Mouse (Mus musculus): ENCODE measurements around the gene Macf1. TPM values are rescaled to one million over a fixed set of nuclear protein-coding genes. Genes with fewer than 3 reads are reported as not detected.
A peak's percentile ranks its signal among the peaks of the same experiment; 100 is the strongest.

Gene Macf1
- polyA plus RNA-seq, 1 experiment from 2014 or later: 71.0 TPM

DNA sequence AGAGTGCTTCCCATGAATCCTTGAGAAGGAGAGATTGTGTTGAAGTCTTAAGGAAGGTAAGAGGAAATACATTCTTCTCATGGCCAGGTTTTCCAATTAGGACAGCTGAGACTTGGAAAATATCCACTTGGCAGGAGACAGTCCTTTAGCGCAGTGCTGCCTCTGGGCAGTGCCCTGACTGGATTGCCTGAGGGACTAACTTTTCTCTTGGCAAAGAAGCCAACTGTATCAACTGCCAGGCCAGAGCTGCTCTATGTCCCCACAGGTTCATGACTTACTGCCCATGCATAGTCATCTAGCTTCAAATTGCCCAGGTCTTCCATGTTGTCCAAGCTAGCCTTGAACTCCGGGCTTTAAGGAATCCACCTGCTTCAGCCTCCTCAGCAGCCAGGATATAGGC is 260.1 kb downstream of the Macf1 start:
- 93% methylated on average over 2 of the region's 2 CpGs for WGBS
- Histone ChIP-seq H3K9me3 (ENCODE audit: control insufficient read depth, low read length) (no peaks in the 10 kb centered on the region), H3K36me3 (ENCODE audit: control insufficient read depth, insufficient read depth, low read length) (no peaks in the 10 kb centered on the region), H3K4me2 (ENCODE audit: low read depth, severe bottlenecking) (no peak overlapping the region), H3K27ac (replicated peaks; ENCODE audit: low read depth, low read length) (no peak overlapping the region), H3K9ac (ENCODE audit: low read length) (no peak overlapping the region), H3K27me3 (ENCODE audit: control insufficient read depth, insufficient read depth, low read length) (no peaks in the 10 kb centered on the region), H3K4me3 (ENCODE audit: low read depth, low read length) (no peak overlapping the region), H3K4me1 (ENCODE audit: control insufficient read depth, insufficient read depth, low read length) (no peaks in the 10 kb centered on the region)
- DNase-seq (ENCODE audit: low spot score) (no peak), ATAC-seq (ENCODE audit: insufficient number of reproducible peaks, low FRiP score, low TSS enrichment, low read depth) (no peak)

DNA sequence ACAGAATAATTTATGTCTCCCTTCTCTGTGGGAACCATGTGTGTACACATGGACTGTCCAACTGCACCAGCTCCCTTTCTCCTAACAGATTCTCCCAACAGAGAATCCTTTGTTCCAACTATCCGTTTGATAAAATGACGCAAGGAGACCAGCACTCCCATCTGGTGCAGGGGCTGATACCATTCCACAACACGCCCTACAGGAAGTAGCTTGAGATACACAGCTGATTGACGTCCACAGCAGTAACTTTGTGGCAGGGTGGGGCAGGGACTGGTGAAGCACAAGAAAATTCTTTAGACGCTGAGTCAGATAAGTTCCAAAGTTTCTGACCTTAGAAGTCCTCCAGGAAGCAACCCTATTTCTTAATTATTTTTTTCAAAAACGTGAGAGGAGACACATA is 261.3 kb downstream of the Macf1 start:
- Histone ChIP-seq H3K9ac (ENCODE audit: low read length) (no peak overlapping the region), H3K4me3 (ENCODE audit: low read depth, low read length) (no peak overlapping the region), H3K27me3 (ENCODE audit: control insufficient read depth, insufficient read depth, low read length) (no peaks in the 10 kb centered on the region), H3K4me1 (ENCODE audit: control insufficient read depth, insufficient read depth, low read length) (no peaks in the 10 kb centered on the region), H3K9me3 (ENCODE audit: control insufficient read depth, low read length) (no peaks in the 10 kb centered on the region), H3K4me2 (ENCODE audit: low read depth, severe bottlenecking) (no peak overlapping the region), H3K27ac (replicated peaks; ENCODE audit: low read depth, low read length) (no peak overlapping the region), H3K36me3 (ENCODE audit: control insufficient read depth, insufficient read depth, low read length) (no peaks in the 10 kb centered on the region)
- ATAC-seq (ENCODE audit: insufficient number of reproducible peaks, low FRiP score, low TSS enrichment, low read depth) (no peak), DNase-seq (ENCODE audit: low spot score) (no peak)
- WGBS: 76% methylated on average over 6 of the region's 6 CpGs

DNA sequence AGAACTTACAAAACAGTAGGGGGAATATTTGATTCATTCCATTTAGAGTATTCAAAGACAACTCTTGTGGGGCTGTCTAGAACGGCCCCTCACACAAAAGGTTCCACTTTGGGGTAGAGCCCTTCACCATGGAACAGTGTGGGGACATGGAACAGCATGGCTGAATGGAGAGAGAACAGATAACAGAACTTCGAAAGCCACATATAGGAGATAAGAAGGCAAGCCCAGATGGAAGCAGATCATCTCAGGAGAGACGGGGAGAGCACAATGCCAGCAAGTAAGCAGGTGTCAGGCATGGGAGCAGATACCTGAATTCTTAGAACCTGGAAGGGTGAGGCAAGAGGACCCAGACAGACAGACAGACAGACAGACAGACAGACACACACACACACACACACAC is 266.1 kb downstream of the Macf1 start:
- 88% methylated on average over 3 of the region's 3 CpGs for WGBS
- no peak overlapping the region for H3K27ac ChIP-seq (replicated peaks; ENCODE audit: low read depth, low read length)
- no peak overlapping the region for H3K4me2 ChIP-seq (ENCODE audit: low read depth, severe bottlenecking)
- no peaks in the 10 kb centered on the region for H3K27me3 ChIP-seq (ENCODE audit: control insufficient read depth, insufficient read depth, low read length)
- no peak for ATAC-seq (ENCODE audit: insufficient number of reproducible peaks, low FRiP score, low TSS enrichment, low read depth)
- no peaks in the 10 kb centered on the region for H3K9me3 ChIP-seq (ENCODE audit: control insufficient read depth, low read length)
- H3K9ac ChIP-seq (ENCODE audit: low read length): no peak overlapping the region
- H3K36me3 ChIP-seq (ENCODE audit: control insufficient read depth, insufficient read depth, low read length): no peaks in the 10 kb centered on the region
- no peaks in the 10 kb centered on the region for H3K4me1 ChIP-seq (ENCODE audit: control insufficient read depth, insufficient read depth, low read length)
- H3K4me3 ChIP-seq (ENCODE audit: low read depth, low read length): no peak overlapping the region
- DNase-seq (ENCODE audit: low spot score): no peak

DNA sequence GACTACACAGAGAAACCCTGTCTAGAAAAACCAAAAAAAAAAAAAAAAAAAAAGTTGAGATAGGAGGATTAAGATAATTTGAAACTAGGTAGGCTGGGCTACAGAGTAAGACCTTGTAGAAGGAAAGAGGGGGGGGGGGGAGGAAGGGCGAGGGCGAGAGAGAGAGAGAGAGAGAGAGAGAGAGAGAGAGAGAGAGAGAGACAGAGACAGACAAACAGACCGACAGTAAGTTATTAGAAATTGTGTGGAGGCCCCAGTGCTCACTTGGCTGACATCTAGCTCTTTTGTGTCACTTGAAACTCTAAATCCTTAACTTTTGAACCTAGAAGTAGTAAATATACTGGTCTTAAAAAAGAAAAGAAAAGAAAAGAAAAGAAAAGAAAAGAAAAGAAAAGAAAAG is 266.7 kb downstream of the Macf1 start:
- no peak overlapping the region for H3K9ac ChIP-seq (ENCODE audit: low read length)
- no peak overlapping the region for H3K27ac ChIP-seq (replicated peaks; ENCODE audit: low read depth, low read length)
- no peak overlapping the region for H3K4me2 ChIP-seq (ENCODE audit: low read depth, severe bottlenecking)
- DNase-seq (ENCODE audit: low spot score): no peak
- WGBS: 90% methylated on average over 2 of the region's 3 CpGs
- no peaks in the 10 kb centered on the region for H3K36me3 ChIP-seq (ENCODE audit: control insufficient read depth, insufficient read depth, low read length)
- no peak overlapping the region for H3K4me3 ChIP-seq (ENCODE audit: low read depth, low read length)
- no peaks in the 10 kb centered on the region for H3K27me3 ChIP-seq (ENCODE audit: control insufficient read depth, insufficient read depth, low read length)
- H3K4me1 ChIP-seq (ENCODE audit: control insufficient read depth, insufficient read depth, low read length): peaks cover 5% of the 10 kb centered on the region; the same call in 1 of the 2 replicates
- ATAC-seq (ENCODE audit: insufficient number of reproducible peaks, low FRiP score, low TSS enrichment, low read depth): no peak
- no peaks in the 10 kb centered on the region for H3K9me3 ChIP-seq (ENCODE audit: control insufficient read depth, low read length)

DNA sequence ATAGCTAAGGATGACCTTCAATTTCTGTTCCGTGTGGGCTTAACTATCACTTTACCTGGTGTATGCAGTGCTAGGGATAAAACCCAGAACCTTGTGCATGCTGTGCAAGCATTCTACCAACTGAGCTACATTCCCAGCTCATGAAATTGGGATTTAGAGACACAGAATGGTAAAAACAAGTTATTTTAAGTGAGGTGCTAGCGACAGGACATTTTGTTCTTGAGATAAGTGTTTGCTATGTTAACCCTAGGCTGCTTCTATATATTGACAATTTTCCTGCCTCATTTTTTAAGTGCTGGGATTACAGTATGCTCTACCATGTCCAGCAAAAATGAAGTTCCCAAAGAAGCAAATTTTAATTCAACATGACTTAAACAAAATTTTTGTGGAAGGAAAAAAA is 267.3 kb downstream of the Macf1 start:
- Histone ChIP-seq H3K27me3 (ENCODE audit: control insufficient read depth, insufficient read depth, low read length) (no peaks in the 10 kb centered on the region), H3K27ac (replicated peaks; ENCODE audit: low read depth, low read length) (no peak overlapping the region), H3K4me2 (ENCODE audit: low read depth, severe bottlenecking) (no peak overlapping the region), H3K9ac (ENCODE audit: low read length) (no peak overlapping the region), H3K9me3 (ENCODE audit: control insufficient read depth, low read length) (no peaks in the 10 kb centered on the region), H3K4me1 (ENCODE audit: control insufficient read depth, insufficient read depth, low read length) (peaks cover 5% of the 10 kb centered on the region; the same call in 1 of the 2 replicates), H3K36me3 (ENCODE audit: control insufficient read depth, insufficient read depth, low read length) (no peaks in the 10 kb centered on the region), H3K4me3 (ENCODE audit: low read depth, low read length) (no peak overlapping the region)
- DNase-seq (ENCODE audit: low spot score) (no peak), ATAC-seq (ENCODE audit: insufficient number of reproducible peaks, low FRiP score, low TSS enrichment, low read depth) (no peak)
- WGBS: 82% methylated on average over 2 of the region's 2 CpGs

DNA sequence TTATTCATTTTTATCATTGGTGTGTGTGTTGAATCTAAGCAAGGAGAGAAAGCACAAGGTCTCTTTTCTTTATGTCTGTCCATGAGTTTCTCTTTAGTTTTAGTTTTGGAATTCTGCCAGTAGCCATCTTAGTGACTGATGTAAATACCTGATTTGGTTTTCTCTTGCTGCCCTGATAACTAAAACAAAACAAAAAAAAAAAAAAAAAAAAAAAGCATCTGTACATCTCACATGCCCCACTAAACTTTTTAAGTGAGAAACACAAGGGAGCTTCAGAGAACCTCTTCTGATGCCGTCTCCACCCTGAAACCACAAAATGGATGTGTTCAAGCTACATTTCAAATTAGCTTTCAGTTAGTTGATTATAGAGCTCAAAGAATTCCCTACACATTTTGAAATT is 268.6 kb downstream of the Macf1 start:
- Histone ChIP-seq H3K4me2 (ENCODE audit: low read depth, severe bottlenecking) (no peak overlapping the region), H3K4me1 (ENCODE audit: control insufficient read depth, insufficient read depth, low read length) (peaks cover 5% of the 10 kb centered on the region; the same call in 1 of the 2 replicates), H3K4me3 (ENCODE audit: low read depth, low read length) (no peak overlapping the region), H3K9ac (ENCODE audit: low read length) (no peak overlapping the region), H3K27ac (replicated peaks; ENCODE audit: low read depth, low read length) (no peak overlapping the region), H3K27me3 (ENCODE audit: control insufficient read depth, insufficient read depth, low read length) (no peaks in the 10 kb centered on the region), H3K36me3 (ENCODE audit: control insufficient read depth, insufficient read depth, low read length) (no peaks in the 10 kb centered on the region), H3K9me3 (ENCODE audit: control insufficient read depth, low read length) (no peaks in the 10 kb centered on the region)
- DNase-seq (ENCODE audit: low spot score) (no peak), ATAC-seq (ENCODE audit: insufficient number of reproducible peaks, low FRiP score, low TSS enrichment, low read depth) (no peak)
- 100% methylated on average over 1 of the region's 1 CpGs for WGBS

DNA sequence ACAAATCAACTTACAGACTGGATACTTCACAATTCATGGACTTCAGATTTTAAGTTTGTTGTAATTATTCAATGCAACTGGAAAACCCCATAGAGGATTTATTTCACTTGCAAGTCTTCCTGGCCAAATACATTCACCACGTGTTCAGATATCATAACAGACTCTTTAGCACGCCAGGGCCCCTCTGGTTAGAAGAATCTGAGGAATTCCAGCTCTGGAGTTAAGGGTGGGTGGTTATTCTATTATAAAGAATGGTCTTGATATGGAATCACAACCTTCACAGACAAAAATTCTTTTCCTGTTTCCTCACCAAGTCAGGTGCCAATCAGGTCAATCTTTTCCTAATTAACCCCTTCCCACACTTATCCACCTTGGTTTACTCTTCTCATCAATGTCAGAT is 270.3 kb downstream of the Macf1 start:
- no peak overlapping the region for H3K9ac ChIP-seq (ENCODE audit: low read length)
- H3K27me3 ChIP-seq (ENCODE audit: control insufficient read depth, insufficient read depth, low read length): no peaks in the 10 kb centered on the region
- 74% methylated on average over 2 of the region's 2 CpGs for WGBS
- no peak overlapping the region for H3K27ac ChIP-seq (replicated peaks; ENCODE audit: low read depth, low read length)
- no peak overlapping the region for H3K4me2 ChIP-seq (ENCODE audit: low read depth, severe bottlenecking)
- DNase-seq (ENCODE audit: low spot score): no peak
- no peak overlapping the region for H3K4me3 ChIP-seq (ENCODE audit: low read depth, low read length)
- H3K9me3 ChIP-seq (ENCODE audit: control insufficient read depth, low read length): no peaks in the 10 kb centered on the region
- no peak for ATAC-seq (ENCODE audit: insufficient number of reproducible peaks, low FRiP score, low TSS enrichment, low read depth)
- peaks cover 17% of the 10 kb centered on the region; the same call in 1 of the 2 replicates for H3K4me1 ChIP-seq (ENCODE audit: control insufficient read depth, insufficient read depth, low read length)
- H3K36me3 ChIP-seq (ENCODE audit: control insufficient read depth, insufficient read depth, low read length): peaks cover 2% of the 10 kb centered on the region; the same call in 1 of the 2 replicates

DNA sequence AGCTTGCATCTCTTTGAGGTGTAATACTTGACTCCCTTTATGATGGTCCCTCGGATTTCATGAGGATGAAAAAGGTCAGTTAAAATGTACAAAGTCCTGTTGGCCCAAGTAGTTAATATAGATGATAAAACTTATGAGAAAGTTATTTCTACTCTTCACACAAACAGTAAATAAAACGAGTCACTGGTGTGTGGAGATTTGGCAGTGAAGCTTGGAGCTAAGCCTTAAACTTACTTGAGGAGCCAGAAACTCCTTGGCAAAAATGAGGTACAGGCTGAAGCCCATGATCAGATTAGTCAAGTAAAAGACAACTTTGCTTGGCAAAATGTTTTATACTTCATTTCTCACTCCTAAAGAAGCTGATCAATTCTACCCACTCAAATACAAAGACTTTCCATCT is 271.2 kb downstream of the Macf1 start:
- Histone ChIP-seq H3K4me3 (ENCODE audit: low read depth, low read length) (no peak overlapping the region; the same call in 1 of the 2 replicates), H3K9me3 (ENCODE audit: control insufficient read depth, low read length) (no peaks in the 10 kb centered on the region)

DNA sequence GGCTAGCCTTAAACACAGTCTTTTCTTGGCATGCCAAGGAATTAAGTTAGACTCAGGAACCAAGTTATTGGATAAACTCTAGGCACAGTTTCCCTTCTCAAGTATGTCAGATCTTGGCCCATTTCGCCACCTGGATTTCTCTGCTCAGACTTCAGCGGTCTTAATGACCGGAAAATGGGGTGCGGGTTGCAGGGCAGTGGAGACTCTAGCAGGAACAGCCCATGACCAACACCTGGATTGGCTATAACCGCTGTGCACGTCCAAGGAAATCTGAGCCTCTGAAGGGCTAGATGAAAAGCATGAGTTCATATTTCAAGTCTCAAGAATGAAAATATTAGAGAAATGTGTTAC is 271.7 kb downstream of the Macf1 start:
- WGBS: 1% methylated on average over 6 of the region's 6 CpGs
- Histone ChIP-seq H3K27ac (replicated peaks; ENCODE audit: low read depth, low read length) (peak overlapping the region; percentile 96), H3K9ac (ENCODE audit: low read length) (peak overlapping the region; percentile 85), H3K9me3 (ENCODE audit: control insufficient read depth, low read length) (no peaks in the 10 kb centered on the region), H3K4me2 (ENCODE audit: low read depth, severe bottlenecking) (peak overlapping the region; percentile 90), H3K36me3 (ENCODE audit: control insufficient read depth, insufficient read depth, low read length) (peaks cover 11% of the 10 kb centered on the region), H3K4me1 (ENCODE audit: control insufficient read depth, insufficient read depth, low read length) (peaks cover 31% of the 10 kb centered on the region), H3K4me3 (ENCODE audit: low read depth, low read length) (peak overlapping the region; percentile 74), H3K27me3 (ENCODE audit: control insufficient read depth, insufficient read depth, low read length) (no peaks in the 10 kb centered on the region)
- ATAC-seq (ENCODE audit: insufficient number of reproducible peaks, low FRiP score, low TSS enrichment, low read depth): peak; percentile 45
- peak; percentile 78 for DNase-seq (ENCODE audit: low spot score)

More for the DNA sequence above, 271.2 kb downstream of the Macf1 start:
- Histone ChIP-seq H3K4me1 (ENCODE audit: control insufficient read depth, insufficient read depth, low read length) (peaks cover 26% of the 10 kb centered on the region; the same call in 1 of the 2 replicates), H3K27ac (replicated peaks; ENCODE audit: low read depth, low read length) (peak overlapping the region; percentile 96), H3K4me2 (ENCODE audit: low read depth, severe bottlenecking) (peak overlapping the region; percentile 90; the same call in 1 of the 2 replicates), H3K27me3 (ENCODE audit: control insufficient read depth, insufficient read depth, low read length) (no peaks in the 10 kb centered on the region), H3K36me3 (ENCODE audit: control insufficient read depth, insufficient read depth, low read length) (peaks cover 6% of the 10 kb centered on the region), H3K9ac (ENCODE audit: low read length) (no peak overlapping the region; the same call in 1 of the 2 replicates)
- ATAC-seq (ENCODE audit: insufficient number of reproducible peaks, low FRiP score, low TSS enrichment, low read depth): no peak
- 41% methylated on average over 2 of the region's 2 CpGs for WGBS
- no peak for DNase-seq (ENCODE audit: low spot score)
